Mouse (Mus musculus) right cerebral cortex, postnatal 10 days (tissue): ENCODE measurements at regions not wholly inside any gene's neighbourhood (a gene's known extent, or its start where the extent isn't known, plus 50 kb on each side); places are given as distances from the start of the nearest gene placed in this dataset.

Experiments
- DNase-seq, 2 experiments: peaks; one replicate each; pipeline ENCODE4 v3.0.0; 2021; ENCODE audit warnings: low spot score in 2 of 2

DNA sequence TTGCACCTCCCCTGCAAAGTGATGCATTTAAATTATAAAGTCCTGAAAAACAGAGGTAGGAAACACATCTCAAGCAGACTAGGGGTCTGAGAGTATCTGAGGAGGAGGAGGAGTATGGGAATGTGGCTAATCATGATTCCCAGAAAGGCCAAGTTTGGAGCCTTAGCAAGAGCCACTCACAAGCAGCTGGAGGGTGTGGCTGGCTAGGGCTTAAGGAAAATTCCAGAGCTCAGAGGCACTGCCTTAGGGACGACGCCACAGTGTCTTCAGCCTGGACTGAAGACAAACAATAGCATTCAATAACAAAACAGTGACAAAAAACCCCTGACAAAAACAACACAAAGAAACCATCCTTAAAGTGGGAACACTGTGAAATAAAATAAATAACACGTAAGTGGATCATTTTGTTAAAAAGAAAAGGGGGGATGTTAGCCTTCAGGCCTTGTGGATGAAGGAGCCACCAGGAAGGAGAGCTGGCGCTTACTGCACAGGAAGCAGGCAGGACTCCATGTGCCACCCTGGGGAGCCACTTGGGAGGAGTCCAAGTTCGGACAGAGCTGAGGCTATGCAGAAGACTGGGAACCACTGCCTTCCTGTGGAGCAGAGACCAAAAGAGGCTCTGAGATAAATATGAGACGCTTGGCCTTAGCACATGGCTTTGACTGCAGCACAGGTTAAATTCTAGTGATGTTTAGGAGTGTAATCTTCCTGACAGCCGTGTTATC lies 56.6 kb upstream of the Serpine2 start:
- DNase-seq, result peak in 1 of 2 experiments; percentile 22
